Mouse (Mus musculus) right cerebral cortex, postnatal 4 days (tissue): ENCODE results near the gene Myh10.

Experiments
- DNase-seq: peaks from one replicate; pipeline ENCODE4 v3.0.0-alpha.2; 2022

Gene Myh10

GRCm38 (mm10) chr11:68864544-68865189 is 173.3 kb downstream of the Myh10 start:
- DNase-seq, result no peak
